Mouse (Mus musculus): ENCODE data around the gene Lrrc74b. TPM values are rescaled to one million over a fixed set of nuclear protein-coding genes. Genes with fewer than 3 reads are reported as not detected.
A peak's percentile ranks its signal among the peaks of the same experiment; 100 is the strongest.
"Not testable (repeated sequence)": the region's sequence is repeated elsewhere in the genome, so short reads cannot be mapped to it uniquely, and the experiment has no call there.

The Lrrc74b gene
- polyA plus RNA-seq, 1 experiment, result 0.06 TPM

- TF ChIP-seq USF1 (IDR thresholded peaks at IDR 0.05; ENCODE audit: low read depth) (no peak), CTCF (IDR thresholded peaks at IDR 0.05; ENCODE audit: control insufficient read depth, insufficient read depth, insufficient read length) (no peak), CEBPB (IDR thresholded peaks at IDR 0.05; ENCODE audit: low read depth) (no peak)
- peaks cover 5% of the 10 kb centered on the region for H3K27me3 ChIP-seq (ENCODE audit: control insufficient read depth, insufficient read depth, insufficient read length)
- peak within 1 kb of the TSS; percentile 93 for H3ac ChIP-seq (ENCODE audit: control insufficient read depth, insufficient read length, low read depth)
- peaks cover 28% of the 10 kb centered on the region for H3K36me3 ChIP-seq (ENCODE audit: control insufficient read depth, insufficient read depth)
- H3K79me2 ChIP-seq (ENCODE audit: control insufficient read depth, insufficient read depth), result peaks cover 16% of the 10 kb centered on the region
- H3K4me3 ChIP-seq (ENCODE audit: insufficient read depth, poor library complexity, severe bottlenecking), result peak within 1 kb of the TSS; percentile 63
- H3K79me3 ChIP-seq (ENCODE audit: low read depth), result peaks cover 14% of the 10 kb centered on the region
Measured at GRCm38 (mm10) chr16:17508546-17509239, 52.4 kb downstream of the Lrrc74b start, which contains the start of gene Lztr1. Lztr1 (plus strand) TSS chr16:17508688.

GRCm38 (mm10) chr16:17508031-17508430 lies 53.0 kb downstream of the Lrrc74b start:
- peak overlapping the region; percentile 63 for H3K4me3 ChIP-seq (ENCODE audit: insufficient read depth, poor library complexity, severe bottlenecking)
- peaks cover 16% of the 10 kb centered on the region for H3K79me2 ChIP-seq (ENCODE audit: control insufficient read depth, insufficient read depth)
- peaks cover 14% of the 10 kb centered on the region for H3K79me3 ChIP-seq (ENCODE audit: low read depth)
- H3K36me3 ChIP-seq (ENCODE audit: control insufficient read depth, insufficient read depth), result peaks cover 21% of the 10 kb centered on the region
- not testable (repeated sequence) for H3ac ChIP-seq (ENCODE audit: control insufficient read depth, insufficient read length, low read depth)
- peaks cover 12% of the 10 kb centered on the region for H3K27me3 ChIP-seq (ENCODE audit: control insufficient read depth, insufficient read depth, insufficient read length)

GRCm38 (mm10) chr16:17507018-17507552 lies 54.0 kb downstream of the Lrrc74b start:
- Histone ChIP-seq H3K79me2 (ENCODE audit: control insufficient read depth, insufficient read depth) (peaks cover 16% of the 10 kb centered on the region), H3K79me3 (ENCODE audit: low read depth) (peaks cover 14% of the 10 kb centered on the region), H3ac (ENCODE audit: control insufficient read depth, insufficient read length, low read depth) (no peak overlapping the region), H3K4me3 (ENCODE audit: insufficient read depth, poor library complexity, severe bottlenecking) (no peak overlapping the region), H3K36me3 (ENCODE audit: control insufficient read depth, insufficient read depth) (peaks cover 14% of the 10 kb centered on the region), H3K27me3 (ENCODE audit: control insufficient read depth, insufficient read depth, insufficient read length) (peaks cover 21% of the 10 kb centered on the region)
- TF ChIP-seq CEBPB (IDR thresholded peaks at IDR 0.05; ENCODE audit: low read depth), result no peak
- no peak for TF ChIP-seq MAX (IDR thresholded peaks at IDR 0.05)
- TF ChIP-seq FOSL1 (IDR thresholded peaks at IDR 0.05; ENCODE audit: insufficient read depth, low read length, poor library complexity, severe bottlenecking), result no peak
- TF ChIP-seq MYOG (IDR thresholded peaks at IDR 0.05; ENCODE audit: control insufficient read depth, extremely low read depth, insufficient read length), result no peak
- no peak for TF ChIP-seq CTCF (IDR thresholded peaks at IDR 0.05; ENCODE audit: control insufficient read depth, insufficient read depth, insufficient read length)
- no peak for TF ChIP-seq MYOD1 (IDR thresholded peaks at IDR 0.05; ENCODE audit: control insufficient read depth, insufficient read length, low read depth)
- no peak for TF ChIP-seq USF1 (IDR thresholded peaks at IDR 0.05; ENCODE audit: low read depth)

- Histone ChIP-seq H3K27me3 (ENCODE audit: control insufficient read depth, insufficient read depth, insufficient read length) (peaks cover 39% of the 10 kb centered on the region), H3K4me3 (ENCODE audit: insufficient read depth, poor library complexity, severe bottlenecking) (no peak overlapping the region), H3ac (ENCODE audit: control insufficient read depth, insufficient read length, low read depth) (no peak overlapping the region), H3K36me3 (ENCODE audit: control insufficient read depth, insufficient read depth) (no peaks in the 10 kb centered on the region), H3K79me2 (ENCODE audit: control insufficient read depth, insufficient read depth) (no peaks in the 10 kb centered on the region), H3K79me3 (ENCODE audit: low read depth) (no peaks in the 10 kb centered on the region)
- TF ChIP-seq FOSL1 (IDR thresholded peaks at IDR 0.05; ENCODE audit: insufficient read depth, low read length, poor library complexity, severe bottlenecking) (no peak), CEBPB (IDR thresholded peaks at IDR 0.05; ENCODE audit: low read depth) (no peak), MYOG (IDR thresholded peaks at IDR 0.05; ENCODE audit: control insufficient read depth, extremely low read depth, insufficient read length) (no peak), MAX (IDR thresholded peaks at IDR 0.05) (no peak), USF1 (IDR thresholded peaks at IDR 0.05; ENCODE audit: low read depth) (no peak), CTCF (IDR thresholded peaks at IDR 0.05; ENCODE audit: control insufficient read depth, insufficient read depth, insufficient read length) (no peak), MYOD1 (IDR thresholded peaks at IDR 0.05; ENCODE audit: control insufficient read depth, insufficient read length, low read depth) (no peak)
Measured at GRCm38 (mm10) chr16:17502681-17503080, 58.4 kb downstream of the Lrrc74b start.

GRCm38 (mm10) chr16:17499249-17499883 lies 61.7 kb downstream of the Lrrc74b start:
- TF ChIP-seq MAX (IDR thresholded peaks at IDR 0.05), result no peak
- TF ChIP-seq USF1 (IDR thresholded peaks at IDR 0.05; ENCODE audit: low read depth), result no peak
- TF ChIP-seq MYOG (IDR thresholded peaks at IDR 0.05; ENCODE audit: control insufficient read depth, extremely low read depth, insufficient read length), result no peak
- TF ChIP-seq CTCF (IDR thresholded peaks at IDR 0.05; ENCODE audit: control insufficient read depth, insufficient read depth, insufficient read length), result no peak
- no peak for TF ChIP-seq CEBPB (IDR thresholded peaks at IDR 0.05; ENCODE audit: low read depth)
- no peak for TF ChIP-seq FOSL1 (IDR thresholded peaks at IDR 0.05; ENCODE audit: insufficient read depth, low read length, poor library complexity, severe bottlenecking)
- TF ChIP-seq MYOD1 (IDR thresholded peaks at IDR 0.05; ENCODE audit: control insufficient read depth, insufficient read length, low read depth), result no peak
- no peaks in the 10 kb centered on the region for H3K36me3 ChIP-seq (ENCODE audit: control insufficient read depth, insufficient read depth)
- no peak overlapping the region for H3ac ChIP-seq (ENCODE audit: control insufficient read depth, insufficient read length, low read depth)
- H3K79me3 ChIP-seq (ENCODE audit: low read depth), result no peaks in the 10 kb centered on the region
- peaks cover 35% of the 10 kb centered on the region for H3K27me3 ChIP-seq (ENCODE audit: control insufficient read depth, insufficient read depth, insufficient read length)
- H3K4me3 ChIP-seq (ENCODE audit: insufficient read depth, poor library complexity, severe bottlenecking), result no peak overlapping the region
- no peaks in the 10 kb centered on the region for H3K79me2 ChIP-seq (ENCODE audit: control insufficient read depth, insufficient read depth)
